Mouse (Mus musculus) cerebellum, postnatal 10 days (tissue): ENCODE data around the gene Olfr1318.

ENCODE experiments used
- DNase-seq, 2 experiments: peaks; one replicate each; pipeline ENCODE4 v3.0.0; 2021; ENCODE audit warnings: mixed read lengths in 2 of 2

Olfr1318 gene

GRCm38 (mm10) chr2:112153898-112154297 lies at the start of gene Olfr1318:
Gene Olfr1318, plus strand, starts transcription at chr2:112154198.
- DNase-seq, result no peak

GRCm38 (mm10) chr2:112115340-112115739 lies 38.7 kb upstream of the Olfr1318 start, which contains the start of gene Olfr1315-ps1:
Gene Olfr1315-ps1, minus strand, starts transcription at chr2:112115440.
- DNase-seq, result no peak

GRCm38 (mm10) chr2:112134877-112135276 lies 19.1 kb upstream of the Olfr1318 start, which contains the start of gene Olfr1316:
Gene Olfr1316, minus strand, starts transcription at chr2:112134977.
- no peak for DNase-seq

- no peak for DNase-seq
Observed at GRCm38 (mm10) chr2:112140029-112140428, 14.0 kb upstream of the Olfr1318 start, which contains the start of gene Olfr1317. Gene Olfr1317, plus strand, starts transcription at chr2:112140329.

GRCm38 (mm10) chr2:112196859-112197258 lies 42.9 kb downstream of the Olfr1318 start:
- DNase-seq, result peak; percentile 64 to 66

- no peak for DNase-seq
Observed at GRCm38 (mm10) chr2:112203056-112203455, 49.1 kb downstream of the Olfr1318 start.
